Mouse (Mus musculus): Measurements from ENCODE around the gene Lrwd1.
"Not testable (repeated sequence)": the region's sequence is repeated elsewhere in the genome, so short reads cannot be mapped to it uniquely, and the experiment has no call there.

Lrwd1 gene

GRCm38 (mm10) chr5:136147704-136148103, 11.8 kb upstream of the Lrwd1 start:
- in situ Hi-C loops (cut with MboI, MseI) = loop anchor here (5.0 to 25.0 kb wide), 2 partner anchors 40 to 1140 kb away; partner anchors contain the start of genes Ache and Ufsp1

GRCm38 (mm10) chr5:136146936-136147335, 11.1 kb upstream of the Lrwd1 start:
- in situ Hi-C loops (cut with MboI, MseI) = loop anchor here (5.0 to 25.0 kb wide), 2 partner anchors 40 to 1140 kb away; partner anchors contain the start of genes Ache and Ufsp1

DNA sequence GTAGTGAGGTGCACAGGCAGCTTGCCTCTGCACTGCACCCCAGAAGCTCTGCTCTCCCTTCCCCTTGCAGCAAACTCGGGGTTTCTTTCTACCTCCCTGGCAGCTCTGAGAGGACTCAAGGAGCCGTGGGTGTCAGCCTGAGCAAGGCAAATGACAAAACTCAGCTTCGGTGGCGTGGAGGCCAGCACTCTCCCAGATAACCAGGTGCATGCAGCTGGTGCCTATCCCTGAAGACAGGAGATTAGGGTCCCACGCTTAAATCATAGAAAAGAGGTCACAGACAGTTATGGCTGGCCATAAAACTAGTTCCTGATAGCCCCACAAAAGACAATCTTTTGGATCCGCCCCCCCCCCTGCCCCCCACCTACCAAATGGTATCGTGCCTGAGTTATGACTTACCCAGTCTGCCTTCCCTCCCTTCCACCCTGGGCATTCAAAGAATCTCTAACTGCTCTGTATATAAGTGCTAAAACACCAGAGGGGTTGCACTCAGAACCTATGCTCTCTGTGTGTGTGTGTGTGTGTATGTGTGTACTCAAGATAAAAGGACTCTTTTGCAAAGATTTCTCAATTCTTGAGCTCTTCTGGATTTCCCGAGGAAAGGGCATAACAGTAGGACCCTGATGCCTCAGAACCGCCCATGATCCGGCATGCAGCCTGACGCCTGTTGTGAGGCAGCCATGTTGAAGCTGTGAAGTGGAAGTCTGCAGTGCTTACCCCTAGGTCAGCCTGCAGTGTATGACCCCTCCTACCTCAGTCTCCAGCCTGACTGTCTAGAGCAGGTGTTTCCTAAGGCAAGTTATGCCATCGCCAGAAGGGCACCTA, 8.9 kb upstream of the Lrwd1 start:
- in situ Hi-C loops (cut with MboI, MseI) = loop anchor here (5.0 to 25.0 kb wide), 2 partner anchors 42 to 1142 kb away; partner anchors contain the start of genes Ache and Ufsp1

GRCm38 (mm10) chr5:136143161-136143755, 7.4 kb upstream of the Lrwd1 start:
- in situ Hi-C loops (cut with MboI, MseI) = loop anchor here (25.0 kb wide), 1 partner anchor 1144 kb away; the partner anchor contains the start of genes Ache and Ufsp1

DNA sequence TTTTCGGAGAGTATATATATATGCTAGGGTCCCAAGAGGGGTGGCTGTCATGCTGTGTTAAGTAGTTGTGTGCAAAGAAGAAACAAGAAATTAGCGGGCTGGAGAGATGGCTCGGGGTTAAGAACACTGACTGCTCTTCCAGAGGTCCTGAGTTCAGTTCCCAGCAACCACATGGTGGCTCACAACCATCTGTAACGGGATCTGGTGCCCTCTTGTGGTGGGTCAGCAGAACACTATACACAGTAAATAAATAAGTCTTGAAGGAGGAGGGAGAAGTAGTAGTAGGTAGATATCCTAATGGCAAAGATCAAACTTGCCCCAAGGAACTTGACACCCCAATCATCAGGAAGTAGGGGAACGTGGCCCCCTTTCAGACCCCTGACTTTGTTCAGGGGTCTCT, 6.9 kb upstream of the Lrwd1 start:
- in situ Hi-C loops (cut with MboI, MseI) = loop anchor here (25.0 kb wide), 1 partner anchor 1145 kb away; the partner anchor contains the start of genes Ache and Ufsp1

GRCm38 (mm10) chr5:136140057-136140482, 4.2 kb upstream of the Lrwd1 start:
- in situ Hi-C loops (cut with MboI, MseI) = loop anchor here (25.0 kb wide), 1 partner anchor 1147 kb away; the partner anchor contains the start of genes Ache and Ufsp1

DNA sequence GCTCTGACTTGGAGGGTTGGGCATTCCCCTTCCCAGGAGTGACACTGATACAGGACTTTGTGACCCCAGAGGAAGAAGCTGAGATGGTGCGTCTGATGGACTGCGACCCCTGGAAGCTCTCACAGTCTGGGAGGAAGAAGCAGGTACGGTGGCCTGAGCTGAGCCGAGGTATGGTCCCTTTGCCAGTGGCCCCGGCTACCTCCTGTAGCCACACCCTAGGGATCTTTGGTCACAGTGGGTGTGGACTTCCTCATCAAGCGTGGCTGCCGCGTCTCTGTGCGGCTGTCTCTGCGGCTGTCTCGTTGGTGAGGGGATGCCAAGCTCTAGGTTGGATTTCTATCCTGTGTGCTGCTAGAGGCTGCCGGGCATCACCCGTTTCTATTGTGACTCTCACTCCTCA, 3.5 kb upstream of the Lrwd1 start:
- in situ Hi-C loops (cut with MboI, MseI) = loop anchor here (25.0 kb wide), 1 partner anchor 1148 kb away; the partner anchor contains the start of genes Ache and Ufsp1

DNA sequence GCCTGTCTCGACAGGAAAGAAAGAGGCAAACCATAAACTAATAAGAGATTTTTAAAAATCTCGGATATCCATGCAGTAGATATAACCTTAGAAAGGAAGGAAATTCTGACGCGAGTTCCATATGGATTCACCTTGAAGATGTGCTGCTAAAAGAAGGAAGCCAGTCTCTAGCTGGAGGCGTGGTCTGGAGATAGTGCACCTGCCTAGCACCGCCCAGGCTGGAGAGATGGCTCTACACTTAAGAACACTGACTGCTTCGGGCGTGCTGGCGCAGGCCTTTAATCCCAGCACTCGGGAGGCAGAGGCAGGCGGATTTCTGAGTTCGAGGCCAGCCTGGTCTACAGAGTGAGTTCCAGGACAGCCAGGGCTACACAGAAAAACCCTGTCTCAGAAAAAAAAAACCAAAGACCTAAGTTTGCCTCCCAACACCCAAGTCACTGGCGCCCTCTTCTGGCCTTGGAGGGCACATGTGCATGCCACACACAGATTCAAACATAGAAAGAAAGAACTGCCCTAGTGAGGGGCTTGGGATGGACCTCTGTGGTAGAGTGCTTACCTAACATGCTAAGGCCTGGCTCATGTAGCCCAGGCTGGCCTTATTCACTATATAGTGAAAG, 1.9 kb upstream of the Lrwd1 start:
- in situ Hi-C loops (cut with MboI, MseI) = loop anchor here (25.0 kb wide), 1 partner anchor 1150 kb away; the partner anchor contains the start of genes Ache and Ufsp1

DNA sequence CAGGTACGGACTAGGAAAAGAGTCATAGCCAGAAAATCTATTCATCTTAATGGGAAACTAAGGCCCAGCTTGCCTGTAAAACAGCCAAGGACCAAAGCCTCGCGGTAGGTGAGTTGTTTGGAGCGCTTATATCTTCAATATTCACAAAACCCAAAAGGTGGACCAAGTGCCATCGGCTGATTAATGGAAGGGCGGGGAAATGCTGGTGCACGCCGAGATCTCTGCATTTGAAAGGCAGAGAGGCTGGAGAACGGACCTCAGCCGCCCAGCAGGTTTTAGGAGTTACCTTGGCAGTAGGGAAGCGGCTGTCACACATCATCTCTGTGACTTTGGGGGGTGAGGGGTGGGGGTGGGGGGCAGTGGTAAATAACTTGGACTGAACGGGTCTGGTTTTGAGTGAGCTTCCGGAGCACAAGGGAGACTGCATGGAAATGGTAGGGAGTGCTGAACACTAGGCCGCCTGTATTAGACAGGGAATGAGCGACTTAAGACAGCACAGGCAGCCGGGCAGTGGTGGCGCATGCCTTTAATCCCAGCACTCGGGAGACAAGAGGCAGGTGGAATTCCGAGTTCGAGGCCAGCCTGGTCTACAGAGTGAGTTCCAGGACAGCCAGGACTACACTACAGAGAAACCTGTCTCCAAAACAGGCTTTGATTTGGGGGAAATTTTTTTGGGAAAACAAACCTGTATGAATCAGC, 567 bp upstream of the Lrwd1 start:
- in situ Hi-C loops (cut with MboI, MseI) = loop anchor here (25.0 kb wide), 1 partner anchor 1151 kb away; the partner anchor contains the start of genes Ache and Ufsp1

- in situ Hi-C loops (cut with MboI, MseI) = no loop called here
Measured at GRCm38 (mm10) chr5:136122165-136122564, 13.7 kb downstream of the Lrwd1 start.

GRCm38 (mm10) chr5:136116784-136117112, 19.1 kb downstream of the Lrwd1 start:
- in situ Hi-C loops (cut with MboI, MseI) = no loop called here

DNA sequence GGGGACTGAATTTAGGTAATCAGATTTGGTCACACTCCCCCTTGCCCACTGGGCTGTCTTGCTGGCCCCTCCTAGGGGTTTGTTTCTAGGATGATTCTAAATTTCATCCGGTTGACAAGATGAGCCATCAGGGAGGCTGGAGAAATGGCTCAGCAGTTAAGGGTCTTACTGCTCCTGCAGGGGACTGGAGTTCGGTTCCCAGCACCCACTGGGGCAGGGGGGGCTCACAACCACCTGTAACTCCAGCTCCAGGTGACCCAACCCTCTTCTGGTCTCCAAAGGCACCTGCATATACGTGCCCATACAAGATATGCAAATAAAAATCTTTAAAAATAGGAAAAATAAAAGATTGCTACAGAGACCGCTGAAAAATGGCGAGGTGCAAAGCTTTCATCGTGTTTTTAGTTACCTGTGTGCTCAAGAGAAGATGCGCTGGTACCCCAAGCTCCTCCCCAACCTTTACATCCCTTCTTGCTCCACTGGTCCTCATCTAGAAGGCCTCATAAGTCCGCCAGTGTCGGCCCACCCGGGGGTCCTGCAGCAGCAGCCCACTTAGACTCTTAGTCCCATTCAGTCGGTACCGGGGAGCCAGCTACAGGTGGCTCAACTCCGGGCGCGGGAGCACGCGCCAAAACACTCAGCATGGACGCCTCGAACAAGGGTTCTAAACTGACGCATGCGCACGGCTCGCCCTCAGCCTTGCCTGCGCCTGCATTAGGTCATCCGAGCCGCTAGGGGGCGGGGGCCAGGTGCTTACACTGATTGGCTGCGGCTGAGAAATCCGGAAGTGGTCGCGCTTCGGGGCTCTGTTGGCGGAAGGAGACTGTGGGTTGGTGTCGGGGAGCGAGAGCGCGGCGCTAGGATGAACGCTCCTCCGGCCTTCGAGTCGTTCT, 19.7 kb downstream of the Lrwd1 start, which contains the start of gene Polr2j:
Gene Polr2j (plus strand): TSS at position 741 of the 893 bp plus-strand sequence.
- in situ Hi-C loops (cut with MboI, MseI) = no loop called here

DNA sequence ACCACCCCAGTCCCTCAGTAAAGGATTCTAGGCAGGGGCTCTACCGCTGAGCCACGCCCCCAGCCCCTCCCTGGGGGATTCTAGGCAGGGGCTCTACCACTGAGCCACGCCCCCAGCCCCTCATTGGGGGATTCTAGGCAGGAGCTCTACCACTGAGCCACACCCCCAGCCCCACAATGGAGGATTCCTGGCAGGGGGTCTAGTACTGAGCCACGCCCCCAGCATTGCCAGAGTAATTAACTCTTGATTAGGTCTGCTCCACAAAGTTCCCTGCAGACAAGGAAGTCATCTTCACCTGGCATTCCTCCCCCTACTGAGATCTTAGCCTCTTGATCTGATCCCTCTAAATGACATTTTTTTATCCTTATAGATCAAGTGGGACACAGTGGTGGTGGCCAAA, 22.3 kb downstream of the Lrwd1 start:
- in situ Hi-C loops (cut with MboI, MseI) = not testable (repeated sequence)

GRCm38 (mm10) chr5:136109042-136109441, 26.8 kb downstream of the Lrwd1 start:
- in situ Hi-C loops (cut with MboI, MseI) = no loop called here

GRCm38 (mm10) chr5:136108486-136108885, 27.4 kb downstream of the Lrwd1 start:
- in situ Hi-C loops (cut with MboI, MseI) = no loop called here

- in situ Hi-C loops (cut with MboI, MseI) = loop anchor here (5.0 kb wide), 1 partner anchor 73 kb away; no protein-coding TSS in a partner anchor
Measured at GRCm38 (mm10) chr5:136104511-136104910, 31.4 kb downstream of the Lrwd1 start.

GRCm38 (mm10) chr5:136102099-136102820, 33.6 kb downstream of the Lrwd1 start:
- in situ Hi-C loops (cut with MboI, MseI) = loop anchor here (5.0 kb wide), 1 partner anchor 75 kb away; no protein-coding TSS in a partner anchor

DNA sequence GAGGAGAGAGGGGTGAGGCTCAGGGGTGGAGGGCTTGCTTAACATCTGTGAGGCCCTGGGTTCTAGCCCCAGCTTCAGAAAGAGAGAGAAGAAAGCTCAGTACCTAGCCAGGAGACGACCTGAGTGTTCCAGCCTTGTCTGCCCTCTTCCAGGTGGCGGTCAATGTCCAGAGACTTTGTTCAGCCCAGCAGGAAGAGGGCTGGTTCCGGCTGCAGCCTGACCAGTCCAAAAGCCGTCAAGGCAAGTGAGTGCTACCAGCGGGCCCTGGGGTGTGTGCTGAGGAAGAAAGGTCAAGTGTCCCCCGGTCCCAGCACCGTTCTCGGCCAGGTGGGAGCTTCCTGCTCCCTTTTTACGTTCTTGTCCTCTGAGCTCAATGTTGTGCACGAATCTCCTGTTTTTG, 37.3 kb downstream of the Lrwd1 start:
- in situ Hi-C loops (cut with MboI, MseI) = no loop called here

DNA sequence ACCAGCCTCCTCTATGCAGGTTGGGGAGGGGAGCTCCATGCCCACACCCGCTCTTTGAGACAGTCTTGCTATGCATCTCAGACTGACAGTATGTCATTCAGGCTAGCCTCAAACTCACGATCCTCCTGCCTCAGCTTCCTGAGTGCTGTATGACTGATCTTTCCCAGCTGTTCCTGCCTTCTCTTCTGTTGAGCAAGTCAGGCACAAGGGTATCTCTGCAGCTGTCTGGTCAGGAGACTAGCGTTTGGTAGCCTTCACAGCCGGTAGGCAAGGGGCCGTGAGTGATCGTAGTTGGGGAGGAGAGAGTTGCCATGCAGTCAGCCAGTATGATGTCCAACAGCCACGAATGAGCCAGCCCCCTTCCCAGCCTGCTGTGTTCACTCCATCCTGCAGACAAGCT, 40.8 kb downstream of the Lrwd1 start:
- in situ Hi-C loops (cut with MboI, MseI) = no loop called here
